Mouse (Mus musculus) liver, adult 2 months (tissue): ENCODE data around the gene Bbs9.

Source experiments
- CTCF ChIP-seq: fragments of 200-500 bp; IDR thresholded peaks from 2 replicates; pipeline ENCODE4 v1.5.1; 2011; ENCODE audit warnings: low read depth, low read length, control low read depth
- POLR2A ChIP-seq: fragments of 200-500 bp; IDR thresholded peaks from 2 replicates; pipeline ENCODE4 v1.6.1; 2011; ENCODE audit warnings: low read length, control low read depth; ENCODE audit not compliant: insufficient read depth; ENCODE audit errors: extremely low read depth

- TF ChIP-seq CTCF: no peak
- no peak for TF ChIP-seq POLR2A
Observed at GRCm38 (mm10) chr9:22428666-22429410, 46.7 kb upstream of the Bbs9 start.
